Mouse (Mus musculus): ENCODE measurements at regions not wholly inside any gene's neighbourhood (a gene's known extent, or its start where the extent isn't known, plus 50 kb on each side); places are given as distances from the start of the nearest gene placed in this dataset.

GRCm38 (mm10) chr4:71537971-71538370 lies 219.8 kb downstream of the Gm11232 start:
- DNase-seq (ENCODE audit: low spot score) (no peak), ATAC-seq (replicated peaks; ENCODE audit: low FRiP score, low TSS enrichment, low read depth) (no peak)
- WGBS: 52% methylated on average over 2 of the region's 2 CpGs

GRCm38 (mm10) chr4:71524255-71524970 lies 233.4 kb downstream of the Gm11232 start:
- no peak for ATAC-seq (replicated peaks; ENCODE audit: low FRiP score, low TSS enrichment, low read depth)
- Histone ChIP-seq H3K27me3 (replicated peaks; ENCODE audit: control insufficient read depth, insufficient read depth, low read length) (no peaks in the 10 kb centered on the region), H3K4me1 (replicated peaks; ENCODE audit: control insufficient read depth, insufficient read depth, low read length) (no peaks in the 10 kb centered on the region), H3K27ac (ENCODE audit: low read depth) (no peak overlapping the region), H3K9me3 (ENCODE audit: control insufficient read depth, low read length) (no peaks in the 10 kb centered on the region), H3K36me3 (ENCODE audit: control insufficient read depth, insufficient read depth, low read length) (no peaks in the 10 kb centered on the region), H3K4me2 (ENCODE audit: low read length) (no peak overlapping the region), H3K9ac (ENCODE audit: low read length) (no peak overlapping the region), H3K4me3 (ENCODE audit: low read depth, low read length) (no peak overlapping the region)
- DNase-seq (ENCODE audit: low spot score): no peak
- 69% methylated on average over 4 of the region's 4 CpGs for WGBS

More at GRCm38 (mm10) chr4:71537971-71538370, 219.8 kb downstream of the Gm11232 start:
- H3K4me3 ChIP-seq (ENCODE audit: low read depth, low read length): no peak overlapping the region
- H3K4me1 ChIP-seq (replicated peaks; ENCODE audit: control insufficient read depth, insufficient read depth, low read length): no peaks in the 10 kb centered on the region
- H3K27me3 ChIP-seq (replicated peaks; ENCODE audit: control insufficient read depth, insufficient read depth, low read length): no peaks in the 10 kb centered on the region
- no peaks in the 10 kb centered on the region for H3K9me3 ChIP-seq (ENCODE audit: control insufficient read depth, low read length)
- H3K36me3 ChIP-seq (ENCODE audit: control insufficient read depth, insufficient read depth, low read length): no peaks in the 10 kb centered on the region
- no peak overlapping the region for H3K27ac ChIP-seq (ENCODE audit: low read depth)
- H3K9ac ChIP-seq (ENCODE audit: low read length): no peak overlapping the region
- no peak overlapping the region for H3K4me2 ChIP-seq (ENCODE audit: low read length)

GRCm38 (mm10) chr4:71520751-71521150 lies 237.0 kb downstream of the Gm11232 start:
- no peak overlapping the region for H3K4me3 ChIP-seq (ENCODE audit: low read depth, low read length)

GRCm38 (mm10) chr4:71517921-71518404 lies 239.8 kb downstream of the Gm11232 start:
- Histone ChIP-seq H3K27ac (ENCODE audit: low read depth) (no peak overlapping the region), H3K4me3 (ENCODE audit: low read depth, low read length) (no peak overlapping the region), H3K9ac (ENCODE audit: low read length) (no peak overlapping the region), H3K4me2 (ENCODE audit: low read length) (no peak overlapping the region), H3K36me3 (ENCODE audit: control insufficient read depth, insufficient read depth, low read length) (no peaks in the 10 kb centered on the region), H3K27me3 (replicated peaks; ENCODE audit: control insufficient read depth, insufficient read depth, low read length) (no peaks in the 10 kb centered on the region), H3K9me3 (ENCODE audit: control insufficient read depth, low read length) (no peaks in the 10 kb centered on the region), H3K4me1 (replicated peaks; ENCODE audit: control insufficient read depth, insufficient read depth, low read length) (no peaks in the 10 kb centered on the region)
- 66% methylated on average over 2 of the region's 2 CpGs for WGBS
- no peak for ATAC-seq (replicated peaks; ENCODE audit: low FRiP score, low TSS enrichment, low read depth)
- DNase-seq (ENCODE audit: low spot score): no peak

More at GRCm38 (mm10) chr4:71520751-71521150, 237.0 kb downstream of the Gm11232 start:
- Histone ChIP-seq H3K36me3 (ENCODE audit: control insufficient read depth, insufficient read depth, low read length) (no peaks in the 10 kb centered on the region), H3K27ac (ENCODE audit: low read depth) (no peak overlapping the region), H3K9ac (ENCODE audit: low read length) (no peak overlapping the region), H3K4me1 (replicated peaks; ENCODE audit: control insufficient read depth, insufficient read depth, low read length) (no peaks in the 10 kb centered on the region), H3K4me2 (ENCODE audit: low read length) (no peak overlapping the region), H3K9me3 (ENCODE audit: control insufficient read depth, low read length) (no peaks in the 10 kb centered on the region), H3K27me3 (replicated peaks; ENCODE audit: control insufficient read depth, insufficient read depth, low read length) (no peaks in the 10 kb centered on the region)
- no peak for ATAC-seq (replicated peaks; ENCODE audit: low FRiP score, low TSS enrichment, low read depth)
- no peak for DNase-seq (ENCODE audit: low spot score)

GRCm38 (mm10) chr4:71506911-71507310 lies 250.9 kb downstream of the Gm11232 start:
- Histone ChIP-seq H3K4me2 (ENCODE audit: low read length) (no peak overlapping the region), H3K9me3 (ENCODE audit: control insufficient read depth, low read length) (no peaks in the 10 kb centered on the region), H3K9ac (ENCODE audit: low read length) (no peak overlapping the region), H3K27me3 (replicated peaks; ENCODE audit: control insufficient read depth, insufficient read depth, low read length) (no peaks in the 10 kb centered on the region), H3K4me1 (replicated peaks; ENCODE audit: control insufficient read depth, insufficient read depth, low read length) (no peaks in the 10 kb centered on the region), H3K4me3 (ENCODE audit: low read depth, low read length) (no peak overlapping the region), H3K36me3 (ENCODE audit: control insufficient read depth, insufficient read depth, low read length) (no peaks in the 10 kb centered on the region), H3K27ac (ENCODE audit: low read depth) (no peak overlapping the region)
- ATAC-seq (replicated peaks; ENCODE audit: low FRiP score, low TSS enrichment, low read depth) (no peak), DNase-seq (ENCODE audit: low spot score) (no peak)

GRCm38 (mm10) chr4:71489788-71490187 lies 268.0 kb downstream of the Gm11232 start:
- ATAC-seq (replicated peaks; ENCODE audit: low FRiP score, low TSS enrichment, low read depth) (no peak), DNase-seq (ENCODE audit: low spot score) (no peak)
- Histone ChIP-seq H3K27ac (ENCODE audit: low read depth) (no peak overlapping the region), H3K4me1 (replicated peaks; ENCODE audit: control insufficient read depth, insufficient read depth, low read length) (no peaks in the 10 kb centered on the region; the same call in 1 of the 2 replicates), H3K9me3 (ENCODE audit: control insufficient read depth, low read length) (no peaks in the 10 kb centered on the region), H3K4me3 (ENCODE audit: low read depth, low read length) (no peak overlapping the region), H3K27me3 (replicated peaks; ENCODE audit: control insufficient read depth, insufficient read depth, low read length) (0 out of 2 replicates have a peak, but pooled peaks cover 4% of the 10 kb centered on the region), H3K9ac (ENCODE audit: low read length) (no peak overlapping the region), H3K36me3 (ENCODE audit: control insufficient read depth, insufficient read depth, low read length) (no peaks in the 10 kb centered on the region), H3K4me2 (ENCODE audit: low read length) (no peak overlapping the region)
- WGBS: 85% methylated on average over 2 of the region's 2 CpGs

- H3K9ac ChIP-seq (ENCODE audit: low read length): no peak overlapping the region
- no peaks in the 10 kb centered on the region; the same call in 1 of the 2 replicates for H3K4me1 ChIP-seq (replicated peaks; ENCODE audit: control insufficient read depth, insufficient read depth, low read length)
- peak; percentile 81; the same call in 1 of the 2 replicates for ATAC-seq (replicated peaks; ENCODE audit: low FRiP score, low TSS enrichment, low read depth)
- H3K4me3 ChIP-seq (ENCODE audit: low read depth, low read length): no peak overlapping the region
- H3K9me3 ChIP-seq (ENCODE audit: control insufficient read depth, low read length): no peaks in the 10 kb centered on the region
- H3K27me3 ChIP-seq (replicated peaks; ENCODE audit: control insufficient read depth, insufficient read depth, low read length): 0 out of 2 replicates have a peak, but pooled peaks cover 4% of the 10 kb centered on the region
- WGBS: 14% methylated on average over 2 of the region's 2 CpGs
- no peak overlapping the region for H3K27ac ChIP-seq (ENCODE audit: low read depth)
- H3K4me2 ChIP-seq (ENCODE audit: low read length): no peak overlapping the region
- no peaks in the 10 kb centered on the region for H3K36me3 ChIP-seq (ENCODE audit: control insufficient read depth, insufficient read depth, low read length)
- no peak for DNase-seq (ENCODE audit: low spot score)
Measured at GRCm38 (mm10) chr4:71488663-71489161, 269.1 kb downstream of the Gm11232 start.

GRCm38 (mm10) chr4:71488059-71488458 lies 269.7 kb downstream of the Gm11232 start:
- H3K9ac ChIP-seq (ENCODE audit: low read length): no peak overlapping the region
- H3K4me3 ChIP-seq (ENCODE audit: low read depth, low read length): no peak overlapping the region
- H3K36me3 ChIP-seq (ENCODE audit: control insufficient read depth, insufficient read depth, low read length): no peaks in the 10 kb centered on the region
- H3K27ac ChIP-seq (ENCODE audit: low read depth): no peak overlapping the region
- no peaks in the 10 kb centered on the region for H3K9me3 ChIP-seq (ENCODE audit: control insufficient read depth, low read length)
- 0 out of 2 replicates have a peak, but pooled peaks cover 4% of the 10 kb centered on the region for H3K27me3 ChIP-seq (replicated peaks; ENCODE audit: control insufficient read depth, insufficient read depth, low read length)
- no peak overlapping the region for H3K4me2 ChIP-seq (ENCODE audit: low read length)
- no peaks in the 10 kb centered on the region; the same call in 1 of the 2 replicates for H3K4me1 ChIP-seq (replicated peaks; ENCODE audit: control insufficient read depth, insufficient read depth, low read length)
- DNase-seq (ENCODE audit: low spot score): no peak
- WGBS: 71% methylated on average over 9 of the region's 9 CpGs
- ATAC-seq (replicated peaks; ENCODE audit: low FRiP score, low TSS enrichment, low read depth): no peak

GRCm38 (mm10) chr4:71480960-71481359 lies 276.8 kb downstream of the Gm11232 start:
- H3K36me3 ChIP-seq (ENCODE audit: control insufficient read depth, insufficient read depth, low read length): no peaks in the 10 kb centered on the region
- DNase-seq (ENCODE audit: low spot score): no peak
- no peak overlapping the region for H3K4me2 ChIP-seq (ENCODE audit: low read length)
- H3K9me3 ChIP-seq (ENCODE audit: control insufficient read depth, low read length): no peaks in the 10 kb centered on the region
- no peaks in the 10 kb centered on the region for H3K27me3 ChIP-seq (replicated peaks; ENCODE audit: control insufficient read depth, insufficient read depth, low read length)
- H3K9ac ChIP-seq (ENCODE audit: low read length): no peak overlapping the region
- H3K4me3 ChIP-seq (ENCODE audit: low read depth, low read length): no peak overlapping the region
- ATAC-seq (replicated peaks; ENCODE audit: low FRiP score, low TSS enrichment, low read depth): no peak
- no peaks in the 10 kb centered on the region for H3K4me1 ChIP-seq (replicated peaks; ENCODE audit: control insufficient read depth, insufficient read depth, low read length)
- H3K27ac ChIP-seq (ENCODE audit: low read depth): no peak overlapping the region
- 89% methylated on average over 2 of the region's 2 CpGs for WGBS

Measured in intestine, embryonic 14.5 days (tissue).